Mouse (Mus musculus) forebrain, embryonic 14.5 days (tissue): ENCODE results near the gene Cfap44. TPM values are rescaled to one million over a fixed set of nuclear protein-coding genes. Genes with fewer than 3 reads are reported as not detected.

Source experiments
- ATAC-seq: fragments of 200-750 bp; cut with Nextera tagmentation; 2 replicates; pipeline ENCODE4 v1.8.0; 2017; ENCODE audit warnings: mild to moderate bottlenecking, moderate library complexity
- DNase-seq: peaks from one replicate; pipeline ENCODE4 v3.0.0-alpha.2; 2015; ENCODE audit warnings: low spot score
- H3K27ac ChIP-seq: fragments of 300-500 bp; sonication (generic); 2 replicates; pipeline ENCODE4 v1.5.1; 2014; ENCODE audit warnings: low read depth, mild to moderate bottlenecking, control low read depth, low read length, moderate library complexity
- H3K27me3 ChIP-seq: fragments of 300-500 bp; sonication (generic); replicated peaks from 2 replicates; pipeline ENCODE4 v1.6.1; 2014; ENCODE audit warnings: low read length, control low read depth, mixed read lengths; ENCODE audit not compliant: control insufficient read depth, insufficient read depth
- H3K36me3 ChIP-seq: fragments of 300-500 bp; sonication (generic); 2 replicates; pipeline ENCODE4 v1.6.1; 2014; ENCODE audit warnings: low read length, control low read depth; ENCODE audit not compliant: control insufficient read depth, insufficient read depth
- H3K4me1 ChIP-seq: fragments of 300-500 bp; sonication (generic); 2 replicates; pipeline ENCODE4 v1.6.1; 2014; ENCODE audit warnings: antibody characterized with exemption, low read length, control low read depth; ENCODE audit not compliant: control insufficient read depth, insufficient read depth
- H3K4me2 ChIP-seq: fragments of 300-500 bp; sonication (generic); 2 replicates; pipeline ENCODE4 v1.6.1; 2014; ENCODE audit warnings: mild to moderate bottlenecking, control low read depth, low read length
- H3K4me3 ChIP-seq: fragments of 300-500 bp; sonication (generic); 2 replicates; pipeline ENCODE4 v1.5.1; 2014; ENCODE audit warnings: low read depth, low read length, control low read depth
- H3K9ac ChIP-seq: fragments of 300-500 bp; sonication (generic); 2 replicates; pipeline ENCODE4 v1.6.1; 2014; ENCODE audit warnings: mild to moderate bottlenecking, low read length, control low read depth, moderate library complexity
- H3K9me3 ChIP-seq: fragments of 300-500 bp; sonication (generic); replicated peaks from 2 replicates; pipeline ENCODE4 v1.6.1; 2016; ENCODE audit warnings: low read length, control low read depth, mixed read lengths; ENCODE audit not compliant: control insufficient read depth
- WGBS: fragments of 180-500 bp; shearing (Covaris S2); extraction: QIAGEN DNeasy Blood & Tissue Kit; methylation state at CpG from one replicate; pipeline ENCODE4 v1.1.7; 2014; 5-methylcytosine and 5-hydroxymethylcytosine counted together
- polyA plus RNA-seq: library from polyadenylated mRNA; unstranded; fragments of >200 nt; fragmentation: Nextera tagmentation; extraction: Ambion mirVana; gene quantifications from 2 replicates; pipeline ENCODE4 v1.2.1, GENCODE M21; 2014

Cfap44 gene
- polyA plus RNA-seq, 1 experiment from 2014 or later = 2.4 TPM

- WGBS = 91% methylated on average over 9 of the region's 9 CpGs
- H3K4me2 ChIP-seq = no peak overlapping the region
- DNase-seq = no peak
- H3K4me1 ChIP-seq = peaks cover 23% of the 10 kb centered on the region; the same call in 1 of the 2 replicates
- no peak for ATAC-seq
- H3K27me3 ChIP-seq = no peaks in the 10 kb centered on the region
- no peak overlapping the region for H3K9ac ChIP-seq
- H3K4me3 ChIP-seq = no peak overlapping the region
- peaks cover 78% of the 10 kb centered on the region for H3K36me3 ChIP-seq
- H3K9me3 ChIP-seq = no peaks in the 10 kb centered on the region
- H3K27ac ChIP-seq = peak overlapping the region; percentile 40
These were observed 98.1 kb downstream of the Cfap44 start for GRCm38 (mm10) chr16:44492706-44493105.

GRCm38 (mm10) chr16:44493868-44494267 is 99.3 kb downstream of the Cfap44 start:
- ATAC-seq = peak; percentile 62
- Histone ChIP-seq H3K4me2 (0 out of 2 replicates have a peak overlapping the region, but pooled peaks have one; percentile 9), H3K9me3 (no peaks in the 10 kb centered on the region), H3K36me3 (peaks cover 79% of the 10 kb centered on the region), H3K27me3 (no peaks in the 10 kb centered on the region), H3K9ac (no peak overlapping the region), H3K4me3 (no peak overlapping the region), H3K27ac (peak overlapping the region; percentile 40), H3K4me1 (peaks cover 23% of the 10 kb centered on the region; the same call in 1 of the 2 replicates)
- DNase-seq = peak; percentile 87
- 3% methylated on average over 6 of the region's 6 CpGs for WGBS

GRCm38 (mm10) chr16:44494441-44495108 is 100.0 kb downstream of the Cfap44 start:
- DNase-seq (peak; percentile 52), ATAC-seq (peak; percentile 65)
- peak overlapping the region; percentile 29; the same call in 1 of the 2 replicates for H3K9ac ChIP-seq

GRCm38 (mm10) chr16:44496971-44497464 is 102.4 kb downstream of the Cfap44 start:
- 70% methylated on average over 15 of the region's 15 CpGs for WGBS
- ATAC-seq = no peak
- peaks cover 79% of the 10 kb centered on the region for H3K36me3 ChIP-seq

More at GRCm38 (mm10) chr16:44494441-44495108, 100.0 kb downstream of the Cfap44 start:
- no peak overlapping the region for H3K4me3 ChIP-seq
- 22% methylated on average over 8 of the region's 8 CpGs for WGBS
- H3K9me3 ChIP-seq = no peaks in the 10 kb centered on the region
- no peaks in the 10 kb centered on the region for H3K27me3 ChIP-seq
- H3K4me1 ChIP-seq = peaks cover 23% of the 10 kb centered on the region; the same call in 1 of the 2 replicates
- peaks cover 79% of the 10 kb centered on the region for H3K36me3 ChIP-seq
- H3K4me2 ChIP-seq = no peak overlapping the region
- H3K27ac ChIP-seq = peak overlapping the region; percentile 40

DNA sequence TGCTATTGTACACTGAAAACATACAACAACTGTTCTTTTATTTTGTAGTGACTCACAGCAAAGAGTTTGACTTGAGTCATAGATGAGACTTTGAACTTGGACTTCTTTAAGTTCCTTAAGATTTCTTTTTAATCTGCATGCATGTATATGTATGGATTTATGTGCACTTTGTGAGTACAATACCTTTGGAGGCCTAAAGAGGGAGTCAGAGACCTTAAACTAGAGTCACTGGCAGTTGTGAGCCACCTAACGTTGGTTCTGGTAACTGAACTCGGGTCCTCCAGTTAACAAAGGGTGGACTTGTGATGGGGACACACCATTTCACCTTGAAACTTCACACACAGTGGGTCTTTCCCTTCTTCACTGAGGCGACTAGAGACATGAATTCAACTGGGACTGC is 103.9 kb downstream of the Cfap44 start:
- H3K27me3 ChIP-seq = no peaks in the 10 kb centered on the region
- H3K4me2 ChIP-seq = no peak overlapping the region
- H3K4me3 ChIP-seq = no peak overlapping the region
- 93% methylated on average over 3 of the region's 3 CpGs for WGBS
- H3K9me3 ChIP-seq = no peaks in the 10 kb centered on the region
- H3K36me3 ChIP-seq = peaks cover 80% of the 10 kb centered on the region
- DNase-seq (no peak), ATAC-seq (no peak)
- no peak overlapping the region for H3K27ac ChIP-seq
- H3K9ac ChIP-seq = no peak overlapping the region
- H3K4me1 ChIP-seq = peaks cover 16% of the 10 kb centered on the region

More at GRCm38 (mm10) chr16:44496971-44497464, 102.4 kb downstream of the Cfap44 start:
- Histone ChIP-seq H3K9me3 (no peaks in the 10 kb centered on the region), H3K9ac (no peak overlapping the region), H3K27me3 (no peaks in the 10 kb centered on the region), H3K4me1 (peaks cover 23% of the 10 kb centered on the region; the same call in 1 of the 2 replicates), H3K27ac (no peak overlapping the region), H3K4me3 (no peak overlapping the region), H3K4me2 (no peak overlapping the region)
- DNase-seq = no peak

GRCm38 (mm10) chr16:44501783-44502182 is 107.2 kb downstream of the Cfap44 start:
- DNase-seq (no peak), ATAC-seq (no peak)
- no peak overlapping the region for H3K9ac ChIP-seq
- no peak overlapping the region for H3K4me3 ChIP-seq
- no peak overlapping the region for H3K4me2 ChIP-seq
- H3K9me3 ChIP-seq = peaks cover 4% of the 10 kb centered on the region; the same call in 1 of the 2 replicates
- no peak overlapping the region for H3K27ac ChIP-seq
- no peaks in the 10 kb centered on the region; the same call in 1 of the 2 replicates for H3K4me1 ChIP-seq
- WGBS = 97% methylated on average over 10 of the region's 10 CpGs
- peaks cover 77% of the 10 kb centered on the region for H3K36me3 ChIP-seq
- no peaks in the 10 kb centered on the region for H3K27me3 ChIP-seq

GRCm38 (mm10) chr16:44502325-44502724 is 107.7 kb downstream of the Cfap44 start:
- no peak for DNase-seq

DNA sequence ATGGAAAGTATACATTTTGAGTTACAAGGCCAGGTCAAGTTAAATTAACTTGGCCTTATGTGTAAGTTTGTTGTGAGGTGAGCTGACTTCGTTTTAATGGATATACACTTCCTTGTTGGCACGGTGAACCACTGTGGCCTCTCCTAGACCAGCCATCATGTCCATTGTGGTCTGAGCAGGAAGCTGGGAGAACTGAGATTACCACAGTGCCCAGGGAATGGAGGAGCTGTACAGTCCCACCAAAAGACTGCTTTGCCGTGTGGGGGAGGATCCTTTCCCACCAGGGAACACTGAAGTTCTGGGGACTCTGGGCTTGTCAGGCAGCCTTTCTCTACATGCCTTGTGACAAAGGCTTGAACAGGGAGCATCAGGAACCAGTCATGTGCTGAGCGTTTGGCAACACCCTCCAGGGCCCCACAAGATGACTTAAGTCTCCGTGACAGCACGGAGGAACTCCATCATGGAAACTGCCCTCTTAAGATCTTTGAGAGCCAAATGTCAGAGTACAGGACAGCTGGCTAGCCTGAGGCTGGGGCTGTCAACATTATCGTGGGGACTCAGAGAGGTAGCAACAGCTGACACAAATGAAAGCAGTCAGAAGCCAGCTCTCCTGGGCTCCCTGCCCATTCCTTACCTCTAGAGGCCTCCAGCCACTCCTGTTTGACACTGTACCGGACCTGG is 108.4 kb downstream of the Cfap44 start:
- no peak overlapping the region for H3K4me3 ChIP-seq
- peaks cover 69% of the 10 kb centered on the region for H3K36me3 ChIP-seq
- H3K9me3 ChIP-seq = peaks cover 4% of the 10 kb centered on the region; the same call in 1 of the 2 replicates
- peaks cover 9% of the 10 kb centered on the region for H3K4me1 ChIP-seq
- DNase-seq = no peak
- H3K4me2 ChIP-seq = no peak overlapping the region
- no peak for ATAC-seq
- 68% methylated on average over 8 of the region's 8 CpGs for WGBS
- H3K27me3 ChIP-seq = no peaks in the 10 kb centered on the region
- no peak overlapping the region for H3K27ac ChIP-seq
- no peak overlapping the region for H3K9ac ChIP-seq

More at GRCm38 (mm10) chr16:44502325-44502724, 107.7 kb downstream of the Cfap44 start:
- H3K27ac ChIP-seq = no peak overlapping the region
- 75% methylated on average over 7 of the region's 7 CpGs for WGBS
- no peaks in the 10 kb centered on the region for H3K27me3 ChIP-seq
- peaks cover 4% of the 10 kb centered on the region for H3K4me1 ChIP-seq
- peaks cover 4% of the 10 kb centered on the region; the same call in 1 of the 2 replicates for H3K9me3 ChIP-seq
- H3K4me2 ChIP-seq = no peak overlapping the region
- ATAC-seq = peak; percentile 35; the same call in 1 of the 2 replicates
- H3K4me3 ChIP-seq = no peak overlapping the region
- H3K36me3 ChIP-seq = peaks cover 76% of the 10 kb centered on the region
- no peak overlapping the region for H3K9ac ChIP-seq
